Mouse (Mus musculus) stomach, postnatal 0 days (tissue): Measurements from ENCODE around the gene Dpy19l1.

Source experiments
- CTCF ChIP-seq: IDR thresholded peaks from 2 replicates; pipeline ENCODE4 v1.5.1; 2016; ENCODE audit warnings: antibody characterized with exemption, low read depth, mild to moderate bottlenecking, moderate library complexity
- EP300 ChIP-seq: optimal IDR thresholded peaks from 2 replicates; pipeline ENCODE3; 2016; ENCODE audit warnings: antibody characterized with exemption

DNA sequence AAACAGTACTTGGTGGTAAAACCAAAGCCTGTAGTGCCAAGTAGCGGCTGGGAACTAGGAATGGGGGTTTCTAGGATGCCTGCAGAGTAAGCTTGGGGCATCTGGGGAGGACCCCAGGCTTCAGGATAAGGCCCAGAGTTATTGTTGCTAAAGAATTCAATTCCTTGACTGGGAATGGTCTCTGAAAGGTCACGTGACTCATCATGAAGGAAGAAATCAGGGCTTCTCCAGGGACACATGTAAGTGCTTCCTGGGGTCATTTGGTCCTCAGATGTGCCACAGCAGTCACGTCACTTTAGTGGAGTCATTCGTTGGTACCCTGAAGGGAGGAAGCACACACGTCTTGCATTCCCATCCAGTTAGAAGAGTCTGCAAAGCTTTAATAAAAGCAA, 11.1 kb upstream of the Dpy19l1 start:
- TF ChIP-seq CTCF (no peak), EP300 (no peak)
